Mouse (Mus musculus) forebrain, embryonic 10.5 days (tissue): ENCODE measurements around the gene Pde4c. TPM values are rescaled to one million over a fixed set of nuclear protein-coding genes. Genes with fewer than 3 reads are reported as not detected.
A peak's percentile ranks its signal among the peaks of the same experiment; 100 is the strongest.

Experiments used
- DNase-seq: peaks from one replicate; pipeline ENCODE4 v3.0.0-alpha.2; 2017; ENCODE audit warnings: low spot score; ENCODE audit errors: extremely low spot score
- H3K27ac ChIP-seq: fragments of 300-500 bp; sonication (generic); 2 replicates; pipeline ENCODE4 v1.5.1; 2016; ENCODE audit warnings: mild to moderate bottlenecking
- H3K27me3 ChIP-seq: fragments of 300-500 bp; sonication (generic); 2 replicates; pipeline ENCODE4 v1.6.1; 2016; ENCODE audit warnings: mild to moderate bottlenecking; ENCODE audit not compliant: poor library complexity, severe bottlenecking
- H3K36me3 ChIP-seq: fragments of 300-500 bp; sonication (generic); replicated peaks from 2 replicates; pipeline ENCODE4 v1.6.1; 2016; ENCODE audit warnings: mild to moderate bottlenecking, moderate library complexity
- H3K4me1 ChIP-seq: fragments of 300-500 bp; sonication (generic); 2 replicates; pipeline ENCODE4 v1.6.1; 2016
- H3K4me3 ChIP-seq: fragments of 300-500 bp; sonication (generic); 2 replicates; pipeline ENCODE4 v1.5.1; 2016; ENCODE audit warnings: mild to moderate bottlenecking, moderate library complexity
- H3K9me3 ChIP-seq: fragments of 300-500 bp; sonication (generic); 2 replicates; pipeline ENCODE4 v1.6.1; 2016; ENCODE audit warnings: mild to moderate bottlenecking, moderate library complexity
- WGBS: fragments of 180-500 bp; shearing (Covaris S2); methylation state at CpG from one replicate; pipeline ENCODE4 v1.1.7; 2016; 5-methylcytosine and 5-hydroxymethylcytosine counted together
- polyA plus RNA-seq: library from polyadenylated mRNA; unstranded; fragments of >200 nt; fragmentation: Nextera tagmentation; extraction: Ambion mirVana; gene quantifications from 2 replicates; pipeline ENCODE4 v1.2.1, GENCODE M21; 2016

Gene Pde4c
- polyA plus RNA-seq, 1 experiment from 2014 or later: 0.68 TPM

DNA sequence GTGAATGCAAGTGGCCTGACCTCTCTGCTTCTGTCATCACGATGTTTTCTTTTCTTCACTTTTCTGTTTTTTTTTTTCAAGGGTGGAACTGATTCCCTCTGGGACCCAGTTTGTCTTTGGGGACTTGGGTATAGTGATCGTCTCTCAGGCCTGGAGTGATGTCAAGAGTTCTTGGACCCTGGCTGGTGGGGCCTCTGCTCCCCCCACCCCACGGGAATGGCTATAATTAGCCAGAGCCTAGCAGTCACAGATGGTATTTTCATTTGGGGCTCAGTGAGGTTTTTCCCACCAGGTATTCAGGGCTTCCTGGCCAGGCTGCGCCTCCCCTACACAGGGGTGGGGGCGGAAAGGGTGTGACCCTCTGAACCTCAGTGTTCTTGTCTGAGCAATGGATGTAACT lies 18.1 kb downstream of the Pde4c start:
- Histone ChIP-seq H3K9me3 (no peaks in the 10 kb centered on the region; the same call in 1 of the 2 replicates), H3K27ac (no peak overlapping the region), H3K4me3 (no peak overlapping the region), H3K36me3 (no peaks in the 10 kb centered on the region), H3K27me3 (peaks cover 90% of the 10 kb centered on the region), H3K4me1 (peaks cover 27% of the 10 kb centered on the region)
- 68% methylated on average over 5 of the region's 5 CpGs for WGBS
- no peak for DNase-seq

DNA sequence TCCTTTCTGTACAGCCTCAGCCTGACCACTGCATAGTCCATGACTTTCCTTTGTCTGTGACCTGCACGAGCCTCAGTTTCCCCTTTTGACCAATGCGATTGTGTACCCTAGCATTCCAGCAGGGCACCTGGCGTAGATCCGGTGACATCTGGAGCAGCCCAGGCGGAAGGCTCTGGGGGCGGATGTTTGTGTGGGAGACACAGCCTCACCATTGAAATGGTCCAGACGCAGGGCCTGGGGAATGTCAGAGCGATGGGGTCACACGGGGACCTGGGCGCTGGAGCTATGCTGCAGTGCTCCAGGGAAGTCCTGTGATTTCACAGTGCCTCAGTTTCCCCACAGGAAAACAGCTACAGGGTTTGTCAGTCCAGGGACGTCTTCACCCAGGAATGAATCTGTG lies 18.7 kb downstream of the Pde4c start:
- Histone ChIP-seq H3K27me3 (peaks cover 91% of the 10 kb centered on the region), H3K4me1 (peaks cover 27% of the 10 kb centered on the region), H3K27ac (no peak overlapping the region), H3K4me3 (no peak overlapping the region), H3K36me3 (no peaks in the 10 kb centered on the region), H3K9me3 (no peaks in the 10 kb centered on the region; the same call in 1 of the 2 replicates)
- 77% methylated on average over 11 of the region's 11 CpGs for WGBS
- DNase-seq: no peak

DNA sequence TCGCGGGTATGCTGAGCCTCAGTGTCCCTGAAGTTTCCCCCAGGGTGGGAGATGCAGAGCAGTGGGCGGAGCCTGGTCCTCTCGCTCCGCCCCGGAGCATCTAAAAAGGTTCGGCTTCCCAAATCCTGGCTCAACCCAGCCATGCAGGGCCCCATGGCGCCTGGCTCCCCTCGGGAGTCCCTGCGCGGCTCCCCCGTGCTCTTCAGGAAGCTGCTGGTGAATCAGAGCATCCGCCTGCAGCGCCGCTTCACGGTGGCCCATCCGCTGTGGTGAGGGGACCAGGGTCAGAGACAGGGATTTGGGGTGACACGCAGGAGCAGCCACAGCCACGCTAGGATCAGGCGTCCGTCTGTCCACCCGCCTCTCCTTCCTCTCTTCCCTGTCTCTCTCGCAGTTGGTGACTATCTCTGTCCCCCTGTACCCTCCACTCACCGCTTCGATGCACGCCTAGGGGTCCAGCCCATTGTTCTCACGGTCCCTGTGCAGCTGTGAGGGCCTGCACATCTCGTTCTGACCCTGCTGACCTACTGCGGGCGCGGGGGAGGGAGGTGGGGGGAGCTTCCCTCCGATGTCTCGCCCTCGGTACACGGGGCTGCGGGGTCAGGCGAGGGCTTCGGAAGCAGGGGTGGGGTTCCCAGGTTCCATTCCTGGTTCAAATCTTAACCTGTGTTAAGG lies 19.6 kb downstream of the Pde4c start:
- Histone ChIP-seq H3K4me3 (peak overlapping the region; percentile 46), H3K4me1 (peaks cover 27% of the 10 kb centered on the region), H3K27ac (peak overlapping the region; percentile 60), H3K36me3 (no peaks in the 10 kb centered on the region), H3K9me3 (no peaks in the 10 kb centered on the region; the same call in 1 of the 2 replicates), H3K27me3 (peaks cover 91% of the 10 kb centered on the region)
- 2% methylated on average over 38 of the region's 38 CpGs for WGBS
- DNase-seq: no peak

DNA sequence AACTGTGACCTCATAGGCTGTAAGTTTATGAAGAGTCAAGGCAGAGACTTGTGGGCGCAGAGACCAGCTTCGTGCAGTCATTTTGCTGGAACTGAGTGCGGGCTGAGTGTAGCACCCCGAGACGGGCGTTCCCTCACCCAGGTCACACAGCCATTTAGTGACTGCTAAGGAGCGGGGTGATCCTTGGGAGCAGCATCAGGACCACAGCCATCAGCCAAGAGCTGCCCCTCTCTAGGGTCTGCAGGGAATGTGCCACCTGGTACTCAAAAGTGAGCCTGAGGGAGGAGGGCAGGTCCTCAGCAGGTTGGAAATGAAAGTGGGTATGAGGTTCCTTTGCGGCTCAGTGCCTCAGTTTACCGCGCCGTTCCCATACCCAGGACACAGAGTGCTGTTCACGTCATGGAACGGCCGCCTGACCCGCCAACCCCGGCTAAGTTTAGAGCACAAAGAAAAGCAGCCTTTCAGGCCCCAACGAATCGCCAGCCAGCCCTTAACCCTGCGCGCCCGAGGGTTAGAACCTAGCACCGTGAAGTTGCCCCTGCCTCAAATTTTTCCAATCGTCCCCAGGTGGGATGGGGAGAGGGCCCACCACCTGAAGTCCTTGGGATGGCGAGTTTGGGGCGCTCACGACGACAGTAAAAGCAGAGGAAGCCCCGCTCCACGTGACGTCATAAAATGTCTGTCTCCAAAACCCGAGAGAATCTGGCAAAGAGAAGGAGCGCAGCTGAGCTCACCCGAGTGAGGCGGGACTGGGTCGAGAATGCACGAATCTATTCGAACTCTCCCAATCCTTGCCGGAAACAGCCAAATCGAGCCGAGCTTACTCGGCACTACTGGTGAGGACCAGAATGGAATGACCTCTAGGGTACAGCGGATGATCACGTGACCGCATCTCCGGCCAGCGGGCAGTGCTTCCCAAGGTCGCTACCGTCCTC lies 20.4 kb downstream of the Pde4c start:
- Histone ChIP-seq H3K4me1 (peaks cover 27% of the 10 kb centered on the region), H3K36me3 (no peaks in the 10 kb centered on the region), H3K9me3 (no peaks in the 10 kb centered on the region; the same call in 1 of the 2 replicates), H3K27ac (peak overlapping the region; percentile 60; the same call in 1 of the 2 replicates), H3K4me3 (peak overlapping the region; percentile 46), H3K27me3 (peaks cover 93% of the 10 kb centered on the region)
- 4% methylated on average over 48 of the region's 48 CpGs for WGBS
- no peak for DNase-seq

DNA sequence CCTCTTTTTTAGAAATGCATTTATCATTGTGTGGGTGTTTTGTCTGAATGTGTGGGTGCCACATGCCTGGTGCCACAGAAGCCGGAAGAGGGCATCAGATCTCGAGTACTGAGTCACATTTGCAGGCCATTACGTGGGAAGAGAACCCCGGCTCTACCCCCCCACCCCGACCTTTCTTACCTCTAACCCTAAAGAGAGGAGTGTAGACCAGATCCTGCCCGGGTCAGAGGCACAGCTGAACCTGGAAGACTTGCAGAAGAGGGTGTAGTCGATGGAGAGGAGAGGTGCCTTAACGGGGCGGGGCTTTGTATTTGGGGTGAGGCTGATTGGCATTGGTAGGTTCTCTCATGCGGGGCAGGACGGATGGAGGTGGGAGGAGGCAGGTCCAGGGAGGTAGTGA lies 21.3 kb downstream of the Pde4c start:
- H3K4me3 ChIP-seq: no peak overlapping the region
- 60% methylated on average over 11 of the region's 11 CpGs for WGBS
- H3K4me1 ChIP-seq: peaks cover 27% of the 10 kb centered on the region
- peaks cover 100% of the 10 kb centered on the region for H3K27me3 ChIP-seq
- H3K36me3 ChIP-seq: no peaks in the 10 kb centered on the region
- no peak overlapping the region for H3K27ac ChIP-seq
- no peaks in the 10 kb centered on the region; the same call in 1 of the 2 replicates for H3K9me3 ChIP-seq
- DNase-seq: no peak

DNA sequence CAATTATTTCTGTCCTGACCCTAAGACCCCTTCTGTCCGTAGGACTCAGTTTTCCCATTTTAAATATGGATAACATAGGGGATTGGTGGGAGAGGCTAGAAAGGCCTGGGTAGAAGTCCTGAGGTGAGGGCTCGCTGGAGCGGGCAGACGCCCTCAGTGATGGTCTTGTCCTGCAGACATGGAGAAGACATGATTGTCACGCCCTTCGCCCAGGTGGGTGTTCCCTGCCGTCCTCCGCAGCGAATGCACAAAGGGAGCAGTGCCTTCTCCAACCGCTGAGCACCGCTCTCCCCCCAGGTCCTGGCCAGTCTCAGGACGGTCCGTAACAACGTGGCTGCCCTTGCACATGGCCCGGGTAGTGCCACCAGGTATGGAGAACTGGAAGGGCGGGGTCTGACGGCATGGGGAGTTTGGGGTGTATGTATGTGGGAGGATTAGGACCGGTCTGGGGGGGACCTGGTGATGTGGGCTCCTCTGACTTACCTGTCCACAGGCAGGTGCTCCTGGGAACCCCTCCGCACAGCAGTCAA lies 22.2 kb downstream of the Pde4c start:
- Histone ChIP-seq H3K27me3 (peaks cover 97% of the 10 kb centered on the region), H3K4me3 (no peak overlapping the region), H3K36me3 (no peaks in the 10 kb centered on the region), H3K27ac (no peak overlapping the region), H3K4me1 (peaks cover 27% of the 10 kb centered on the region), H3K9me3 (no peaks in the 10 kb centered on the region; the same call in 1 of the 2 replicates)
- WGBS: 54% methylated on average over 19 of the region's 19 CpGs
- no peak for DNase-seq

DNA sequence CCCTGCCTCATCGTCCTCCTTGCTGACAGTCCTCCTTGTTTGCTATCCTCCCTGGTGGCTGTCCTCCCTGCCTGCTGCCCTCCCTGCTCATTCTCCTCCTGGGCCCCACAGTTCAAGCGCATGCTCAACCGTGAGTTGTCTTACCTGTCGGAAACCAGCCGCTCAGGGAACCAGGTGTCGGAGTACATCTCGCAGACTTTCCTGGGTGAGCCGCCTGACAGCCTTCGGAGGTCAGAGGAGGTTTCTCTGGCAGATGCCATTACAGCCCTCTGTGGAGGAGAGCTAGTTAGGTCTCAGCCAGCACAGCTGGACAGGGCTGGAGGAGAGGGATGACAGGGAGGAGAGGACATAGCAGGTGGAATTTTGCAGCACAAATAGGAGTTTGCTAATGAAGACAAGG lies 23.2 kb downstream of the Pde4c start:
- H3K9me3 ChIP-seq: no peaks in the 10 kb centered on the region; the same call in 1 of the 2 replicates
- WGBS: 79% methylated on average over 9 of the region's 9 CpGs
- DNase-seq: no peak
- H3K27me3 ChIP-seq: peaks cover 88% of the 10 kb centered on the region
- H3K36me3 ChIP-seq: no peaks in the 10 kb centered on the region
- H3K4me1 ChIP-seq: peaks cover 25% of the 10 kb centered on the region
- H3K4me3 ChIP-seq: no peak overlapping the region
- no peak overlapping the region for H3K27ac ChIP-seq

DNA sequence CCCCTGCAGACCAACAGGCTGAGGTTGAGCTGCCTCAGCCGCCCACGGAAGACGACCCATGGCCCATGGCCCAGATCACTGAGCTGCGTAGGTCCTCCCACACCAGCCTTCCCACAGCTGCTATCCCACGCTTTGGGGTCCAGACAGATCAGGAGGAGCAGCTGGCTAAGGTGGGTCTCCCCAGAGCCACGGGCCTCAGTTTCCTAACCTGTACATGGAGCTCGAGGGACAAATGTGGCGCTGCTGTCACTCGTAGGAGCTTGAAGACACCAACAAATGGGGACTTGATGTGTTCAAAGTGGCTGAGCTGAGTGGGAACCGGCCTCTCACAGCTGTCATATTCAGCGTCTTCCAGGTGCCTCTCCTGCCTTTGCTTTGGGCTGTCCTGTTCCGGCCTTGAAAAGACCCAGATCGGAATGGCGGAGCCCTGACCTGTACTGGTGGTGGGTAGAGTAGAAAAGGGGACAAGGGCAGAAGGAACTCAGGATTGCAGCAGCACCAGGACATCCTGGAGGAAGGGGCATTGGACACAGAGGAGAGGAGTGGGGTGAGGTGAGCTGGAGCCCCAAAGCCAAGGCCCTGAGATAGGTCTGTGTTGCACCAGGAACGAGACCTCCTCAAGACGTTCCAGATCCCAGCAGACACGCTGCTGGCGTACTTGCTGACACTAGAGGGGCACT lies 23.8 kb downstream of the Pde4c start:
- H3K27ac ChIP-seq: no peak overlapping the region
- no peak for DNase-seq
- peaks cover 24% of the 10 kb centered on the region for H3K4me1 ChIP-seq
- 88% methylated on average over 18 of the region's 18 CpGs for WGBS
- H3K9me3 ChIP-seq: no peaks in the 10 kb centered on the region; the same call in 1 of the 2 replicates
- H3K4me3 ChIP-seq: no peak overlapping the region
- peaks cover 81% of the 10 kb centered on the region for H3K27me3 ChIP-seq
- no peaks in the 10 kb centered on the region for H3K36me3 ChIP-seq

DNA sequence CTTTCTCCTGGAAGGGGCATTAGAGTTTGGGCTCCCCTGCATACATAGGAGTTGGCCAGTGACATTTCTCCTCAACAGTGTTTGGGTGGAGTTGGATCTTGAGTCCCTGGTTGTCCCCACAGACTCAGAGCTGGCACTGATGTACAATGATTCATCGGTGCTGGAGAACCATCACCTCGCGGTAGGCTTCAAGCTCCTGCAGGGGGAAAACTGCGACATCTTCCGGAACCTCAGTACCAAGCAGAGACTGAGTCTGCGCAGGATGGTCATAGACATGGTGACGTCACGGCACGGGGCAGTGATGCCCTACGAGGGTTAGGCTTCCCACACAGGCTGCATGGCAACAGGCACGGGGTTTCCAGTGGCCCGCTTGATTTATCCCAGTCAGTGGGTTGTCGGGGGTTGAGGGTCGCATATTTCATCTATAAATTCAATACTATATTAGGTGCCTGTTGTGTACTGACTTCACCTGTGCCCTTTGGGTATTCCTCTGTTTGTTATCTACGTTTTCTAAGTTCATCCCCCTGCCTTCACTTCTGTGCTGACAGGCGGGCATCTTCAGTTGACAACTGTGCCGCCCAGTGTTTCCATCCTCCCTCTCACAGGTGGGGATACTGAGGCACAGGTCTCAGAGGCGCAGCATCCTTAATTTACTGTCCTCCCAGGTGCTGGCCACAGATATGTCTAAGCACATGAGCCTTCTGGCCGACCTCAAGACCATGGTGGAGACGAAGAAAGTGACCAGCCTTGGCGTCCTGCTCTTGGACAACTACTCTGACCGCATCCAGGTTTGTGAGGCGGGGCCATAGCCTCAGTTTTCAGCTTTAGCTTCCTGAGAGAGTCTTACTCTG lies 25.0 kb downstream of the Pde4c start:
- peaks cover 24% of the 10 kb centered on the region for H3K4me1 ChIP-seq
- H3K27ac ChIP-seq: no peak overlapping the region
- H3K36me3 ChIP-seq: no peaks in the 10 kb centered on the region
- no peak overlapping the region for H3K4me3 ChIP-seq
- DNase-seq: no peak
- H3K27me3 ChIP-seq: peaks cover 70% of the 10 kb centered on the region
- WGBS: 87% methylated on average over 23 of the region's 23 CpGs
- no peaks in the 10 kb centered on the region; the same call in 1 of the 2 replicates for H3K9me3 ChIP-seq

DNA sequence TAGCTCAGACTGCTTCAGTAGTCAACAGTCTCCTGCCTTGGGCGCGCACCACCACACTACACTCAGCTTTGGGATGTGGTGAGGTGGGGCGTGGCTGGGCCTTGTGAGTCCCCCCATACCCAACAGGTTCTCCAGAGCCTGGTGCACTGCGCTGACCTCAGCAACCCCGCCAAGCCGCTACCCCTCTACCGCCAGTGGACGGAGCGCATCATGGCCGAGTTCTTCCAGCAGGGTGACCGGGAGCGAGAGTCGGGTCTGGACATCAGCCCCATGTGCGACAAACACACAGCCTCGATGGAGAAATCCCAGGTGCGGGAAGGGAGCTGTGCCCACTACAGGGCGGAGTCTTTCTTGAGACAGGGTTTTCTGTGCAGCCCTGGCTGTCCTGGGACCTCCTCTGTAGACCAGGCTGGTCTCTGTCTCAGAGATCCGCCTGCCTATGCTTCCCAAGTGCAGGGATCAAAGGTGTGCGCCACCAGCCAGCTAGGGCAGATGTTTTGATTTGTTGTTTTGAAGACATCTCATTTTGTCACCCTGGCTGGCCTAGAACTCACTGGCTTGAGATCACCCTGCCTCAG lies 25.7 kb downstream of the Pde4c start:
- no peak for DNase-seq
- no peaks in the 10 kb centered on the region for H3K36me3 ChIP-seq
- no peak overlapping the region for H3K4me3 ChIP-seq
- H3K27ac ChIP-seq: no peak overlapping the region
- peaks cover 22% of the 10 kb centered on the region for H3K4me1 ChIP-seq
- peaks cover 62% of the 10 kb centered on the region for H3K27me3 ChIP-seq
- H3K9me3 ChIP-seq: no peaks in the 10 kb centered on the region; the same call in 1 of the 2 replicates
- WGBS: 82% methylated on average over 19 of the region's 19 CpGs

DNA sequence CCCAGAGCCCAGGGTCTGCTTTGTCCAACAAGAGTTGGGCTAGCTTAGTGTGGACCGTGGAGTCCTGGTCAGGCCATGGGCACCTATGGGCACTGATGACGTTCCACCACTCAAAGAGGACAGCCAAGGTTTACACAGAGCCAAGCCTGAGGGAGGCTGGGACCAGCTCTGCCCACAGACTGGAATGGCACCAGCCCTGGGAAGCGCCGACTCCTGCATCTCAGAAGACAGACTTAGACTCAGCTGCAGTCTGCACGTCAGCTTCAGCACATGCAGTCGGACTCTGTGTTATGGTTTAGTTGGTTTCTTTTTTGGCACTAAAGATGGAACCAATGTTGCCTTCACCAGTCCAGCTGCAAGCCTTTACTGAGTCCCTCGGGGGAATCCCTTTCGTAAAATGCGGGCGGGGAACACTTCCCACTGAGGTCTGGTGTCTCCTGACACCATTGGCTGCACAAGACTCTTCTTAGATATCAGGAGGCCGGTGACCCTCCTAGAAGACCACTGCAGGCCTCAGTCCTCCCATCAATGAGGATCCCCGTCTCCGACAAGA lies 26.7 kb downstream of the Pde4c start:
- no peak for DNase-seq
- peaks cover 55% of the 10 kb centered on the region for H3K27me3 ChIP-seq
- H3K4me1 ChIP-seq: peaks cover 28% of the 10 kb centered on the region
- no peaks in the 10 kb centered on the region for H3K9me3 ChIP-seq
- H3K36me3 ChIP-seq: no peaks in the 10 kb centered on the region
- no peak overlapping the region for H3K27ac ChIP-seq
- no peak overlapping the region for H3K4me3 ChIP-seq
- 88% methylated on average over 13 of the region's 13 CpGs for WGBS
